Mouse (Mus musculus) embryo, embryonic 11.5 days (tissue): ENCODE data around the gene Cdh4.

ENCODE experiments used
- DNase-seq: peaks from one replicate; pipeline ENCODE4 v3.0.0-alpha.2; 2012; ENCODE audit warnings: low read depth, low spot score

Cdh4 gene

GRCm38 (mm10) chr2:179937091-179937490, 494.9 kb downstream of the Cdh4 start:
- DNase-seq, result no peak

- no peak for DNase-seq
Observed at GRCm38 (mm10) chr2:179941696-179942095, 499.5 kb downstream of the Cdh4 start.

GRCm38 (mm10) chr2:179945051-179945450, 502.8 kb downstream of the Cdh4 start:
- DNase-seq, result no peak

GRCm38 (mm10) chr2:179946496-179946895, 504.3 kb downstream of the Cdh4 start:
- DNase-seq, result no peak

- no peak for DNase-seq
Observed at GRCm38 (mm10) chr2:179947607-179948006, 505.4 kb downstream of the Cdh4 start.

- DNase-seq, result no peak
Observed at GRCm38 (mm10) chr2:179948820-179949219, 506.6 kb downstream of the Cdh4 start.
